Mouse (Mus musculus) mesoderm, embryonic 11.5 days (tissue): ENCODE data around the gene Zfp266.
A peak's percentile ranks its signal among the peaks of the same experiment; 100 is the strongest.

Experiments used
- DNase-seq: peaks from one replicate; pipeline ENCODE4 v3.0.0-alpha.2; 2012; ENCODE audit warnings: low read depth, low spot score

The Zfp266 gene

GRCm38 (mm10) chr9:20492527-20493233 lies 28.5 kb downstream of the Zfp266 start, which contains the start of gene Zfp426:
Gene Zfp426, minus strand, starts transcription at chr9:20492746.
- DNase-seq, result peak; percentile 94

GRCm38 (mm10) chr9:20491858-20492526 lies 29.2 kb downstream of the Zfp266 start:
- no peak for DNase-seq

- DNase-seq, result no peak
Observed at GRCm38 (mm10) chr9:20489536-20489935, 31.7 kb downstream of the Zfp266 start.

GRCm38 (mm10) chr9:20479396-20479795 lies 41.8 kb downstream of the Zfp266 start:
- DNase-seq, result no peak

- no peak for DNase-seq
Observed at GRCm38 (mm10) chr9:20476632-20477031, 44.6 kb downstream of the Zfp266 start.

GRCm38 (mm10) chr9:20466761-20467442 lies 54.3 kb downstream of the Zfp266 start:
- DNase-seq, result peak; percentile 77

- peak; percentile 66 for DNase-seq
Observed at GRCm38 (mm10) chr9:20459377-20460317, 61.6 kb downstream of the Zfp266 start, which contains the start of gene Zfp26. Gene Zfp26, minus strand, starts transcription at chr9:20460162.

- DNase-seq, result no peak
Observed at GRCm38 (mm10) chr9:20453647-20454046, 67.6 kb downstream of the Zfp266 start.

GRCm38 (mm10) chr9:20451493-20451892 lies 69.7 kb downstream of the Zfp266 start:
- no peak for DNase-seq
